Mouse (Mus musculus) stomach, postnatal 0 days (tissue): ENCODE data around the gene Sept6.

Experiments
- CTCF ChIP-seq: IDR thresholded peaks from 2 replicates; pipeline ENCODE4 v1.5.1; 2016; ENCODE audit warnings: antibody characterized with exemption, low read depth, mild to moderate bottlenecking, moderate library complexity
- EP300 ChIP-seq: optimal IDR thresholded peaks from 2 replicates; pipeline ENCODE3; 2016; ENCODE audit warnings: antibody characterized with exemption

DNA sequence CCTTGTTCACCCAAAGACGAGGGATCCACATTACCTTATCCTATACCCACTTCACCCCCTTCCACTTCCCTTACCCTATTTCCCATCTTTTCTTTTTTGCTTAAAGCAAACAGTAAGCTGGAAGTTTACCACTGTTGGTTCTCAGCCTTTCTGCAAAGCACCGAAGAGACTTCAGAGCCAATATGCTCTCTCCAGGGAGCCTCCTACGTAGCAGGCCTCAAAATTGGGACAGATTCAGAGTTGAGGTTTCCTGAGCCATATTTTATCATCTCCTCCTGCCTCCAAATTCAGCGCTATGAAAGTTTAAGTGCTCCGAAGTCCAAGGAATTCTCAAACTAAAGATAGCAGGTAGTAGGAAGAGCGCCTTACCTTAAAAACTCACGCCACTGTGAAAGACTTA lies 14.6 kb downstream of the Sept6 start:
- TF ChIP-seq CTCF (no peak), EP300 (no peak)
